Mouse (Mus musculus): ENCODE measurements at regions not wholly inside any gene's neighbourhood (a gene's known extent, or its start where the extent isn't known, plus 50 kb on each side); places are given as distances from the start of the nearest gene placed in this dataset.

- H3K9ac ChIP-seq (replicated peaks; ENCODE audit: low read length), result no peak overlapping the region
- H3K4me1 ChIP-seq (ENCODE audit: control insufficient read depth, insufficient read depth, low read length), result no peaks in the 10 kb centered on the region
- H3K27me3 ChIP-seq (ENCODE audit: control insufficient read depth, insufficient read depth, low read length), result no peaks in the 10 kb centered on the region
- H3K36me3 ChIP-seq (replicated peaks; ENCODE audit: control insufficient read depth, insufficient read depth, low read depth, low read length), result no peaks in the 10 kb centered on the region
- ATAC-seq (replicated peaks; ENCODE audit: insufficient number of reproducible peaks, low FRiP score, low TSS enrichment, low read depth), result no peak
- 46% methylated on average over 4 of the region's 4 CpGs for WGBS
- H3K4me2 ChIP-seq (ENCODE audit: low read depth, low read length), result no peak overlapping the region
- H3K4me3 ChIP-seq (ENCODE audit: low read depth, low read length), result no peak overlapping the region
- H3K9me3 ChIP-seq (replicated peaks; ENCODE audit: control insufficient read depth, low read length), result no peaks in the 10 kb centered on the region
- H3K27ac ChIP-seq (replicated peaks; ENCODE audit: low read depth, low read length), result no peak overlapping the region
- no peak for DNase-seq (ENCODE audit: low spot score)
These were observed 230.5 kb upstream of the Rgma start for GRCm38 (mm10) chr7:73144846-73145245.

GRCm38 (mm10) chr7:73147251-73147650 lies 228.1 kb upstream of the Rgma start:
- no peak for ATAC-seq (replicated peaks; ENCODE audit: insufficient number of reproducible peaks, low FRiP score, low TSS enrichment, low read depth)
- H3K27ac ChIP-seq (replicated peaks; ENCODE audit: low read depth, low read length), result no peak overlapping the region

GRCm38 (mm10) chr7:73150436-73150835 lies 224.9 kb upstream of the Rgma start:
- Histone ChIP-seq H3K9ac (replicated peaks; ENCODE audit: low read length) (no peak overlapping the region), H3K9me3 (replicated peaks; ENCODE audit: control insufficient read depth, low read length) (no peaks in the 10 kb centered on the region), H3K4me2 (ENCODE audit: low read depth, low read length) (no peak overlapping the region), H3K4me3 (ENCODE audit: low read depth, low read length) (no peak overlapping the region), H3K36me3 (replicated peaks; ENCODE audit: control insufficient read depth, insufficient read depth, low read depth, low read length) (no peaks in the 10 kb centered on the region), H3K27me3 (ENCODE audit: control insufficient read depth, insufficient read depth, low read length) (no peaks in the 10 kb centered on the region), H3K27ac (replicated peaks; ENCODE audit: low read depth, low read length) (no peak overlapping the region), H3K4me1 (ENCODE audit: control insufficient read depth, insufficient read depth, low read length) (0 out of 2 replicates have a peak, but pooled peaks cover 2% of the 10 kb centered on the region)
- 73% methylated on average over 7 of the region's 7 CpGs for WGBS
- no peak for DNase-seq (ENCODE audit: low spot score)
- no peak for ATAC-seq (replicated peaks; ENCODE audit: insufficient number of reproducible peaks, low FRiP score, low TSS enrichment, low read depth)

More at GRCm38 (mm10) chr7:73147251-73147650, 228.1 kb upstream of the Rgma start:
- H3K9ac ChIP-seq (replicated peaks; ENCODE audit: low read length), result no peak overlapping the region
- no peaks in the 10 kb centered on the region for H3K4me1 ChIP-seq (ENCODE audit: control insufficient read depth, insufficient read depth, low read length)
- H3K9me3 ChIP-seq (replicated peaks; ENCODE audit: control insufficient read depth, low read length), result no peaks in the 10 kb centered on the region
- H3K4me2 ChIP-seq (ENCODE audit: low read depth, low read length), result no peak overlapping the region
- no peak for DNase-seq (ENCODE audit: low spot score)
- H3K27me3 ChIP-seq (ENCODE audit: control insufficient read depth, insufficient read depth, low read length), result no peaks in the 10 kb centered on the region
- no peak overlapping the region for H3K4me3 ChIP-seq (ENCODE audit: low read depth, low read length)
- no peaks in the 10 kb centered on the region for H3K36me3 ChIP-seq (replicated peaks; ENCODE audit: control insufficient read depth, insufficient read depth, low read depth, low read length)

- 31% methylated on average over 13 of the region's 15 CpGs for WGBS
- no peak overlapping the region for H3K9ac ChIP-seq (replicated peaks; ENCODE audit: low read length)
- no peaks in the 10 kb centered on the region for H3K27me3 ChIP-seq (ENCODE audit: control insufficient read depth, insufficient read depth, low read length)
- ATAC-seq (replicated peaks; ENCODE audit: insufficient number of reproducible peaks, low FRiP score, low TSS enrichment, low read depth) (no peak; the same call in 1 of the 2 replicates), DNase-seq (ENCODE audit: low spot score) (peak; percentile 49)
- H3K4me2 ChIP-seq (ENCODE audit: low read depth, low read length), result no peak overlapping the region
- no peak overlapping the region for H3K4me3 ChIP-seq (ENCODE audit: low read depth, low read length)
- H3K36me3 ChIP-seq (replicated peaks; ENCODE audit: control insufficient read depth, insufficient read depth, low read depth, low read length), result no peaks in the 10 kb centered on the region
- H3K4me1 ChIP-seq (ENCODE audit: control insufficient read depth, insufficient read depth, low read length), result 0 out of 2 replicates have a peak, but pooled peaks cover 2% of the 10 kb centered on the region
- H3K9me3 ChIP-seq (replicated peaks; ENCODE audit: control insufficient read depth, low read length), result no peaks in the 10 kb centered on the region
- no peak overlapping the region for H3K27ac ChIP-seq (replicated peaks; ENCODE audit: low read depth, low read length)
These were observed 223.5 kb upstream of the Rgma start for GRCm38 (mm10) chr7:73151586-73152467.

GRCm38 (mm10) chr7:73153668-73154067 lies 221.6 kb upstream of the Rgma start:
- H3K4me2 ChIP-seq (ENCODE audit: low read depth, low read length), result no peak overlapping the region
- ATAC-seq (replicated peaks; ENCODE audit: insufficient number of reproducible peaks, low FRiP score, low TSS enrichment, low read depth) (no peak), DNase-seq (ENCODE audit: low spot score) (no peak)
- no peak overlapping the region for H3K27ac ChIP-seq (replicated peaks; ENCODE audit: low read depth, low read length)
- H3K9ac ChIP-seq (replicated peaks; ENCODE audit: low read length), result no peak overlapping the region
- H3K9me3 ChIP-seq (replicated peaks; ENCODE audit: control insufficient read depth, low read length), result no peaks in the 10 kb centered on the region
- WGBS, result 94% methylated on average over 1 of the region's 1 CpGs
- no peaks in the 10 kb centered on the region for H3K27me3 ChIP-seq (ENCODE audit: control insufficient read depth, insufficient read depth, low read length)
- H3K4me3 ChIP-seq (ENCODE audit: low read depth, low read length), result no peak overlapping the region
- H3K4me1 ChIP-seq (ENCODE audit: control insufficient read depth, insufficient read depth, low read length), result 0 out of 2 replicates have a peak, but pooled peaks cover 2% of the 10 kb centered on the region
- no peaks in the 10 kb centered on the region for H3K36me3 ChIP-seq (replicated peaks; ENCODE audit: control insufficient read depth, insufficient read depth, low read depth, low read length)

GRCm38 (mm10) chr7:73158833-73159232 lies 216.5 kb upstream of the Rgma start:
- Histone ChIP-seq H3K27me3 (ENCODE audit: control insufficient read depth, insufficient read depth, low read length) (no peaks in the 10 kb centered on the region), H3K36me3 (replicated peaks; ENCODE audit: control insufficient read depth, insufficient read depth, low read depth, low read length) (no peaks in the 10 kb centered on the region), H3K9ac (replicated peaks; ENCODE audit: low read length) (no peak overlapping the region), H3K4me1 (ENCODE audit: control insufficient read depth, insufficient read depth, low read length) (0 out of 2 replicates have a peak, but pooled peaks cover 2% of the 10 kb centered on the region), H3K4me2 (ENCODE audit: low read depth, low read length) (no peak overlapping the region), H3K9me3 (replicated peaks; ENCODE audit: control insufficient read depth, low read length) (no peaks in the 10 kb centered on the region), H3K27ac (replicated peaks; ENCODE audit: low read depth, low read length) (no peak overlapping the region), H3K4me3 (ENCODE audit: low read depth, low read length) (no peak overlapping the region)
- WGBS, result 92% methylated on average over 5 of the region's 5 CpGs
- DNase-seq (ENCODE audit: low spot score) (no peak), ATAC-seq (replicated peaks; ENCODE audit: insufficient number of reproducible peaks, low FRiP score, low TSS enrichment, low read depth) (no peak)

GRCm38 (mm10) chr7:73160968-73161367 lies 214.3 kb upstream of the Rgma start:
- Histone ChIP-seq H3K27ac (replicated peaks; ENCODE audit: low read depth, low read length) (no peak overlapping the region), H3K27me3 (ENCODE audit: control insufficient read depth, insufficient read depth, low read length) (no peaks in the 10 kb centered on the region), H3K9me3 (replicated peaks; ENCODE audit: control insufficient read depth, low read length) (no peaks in the 10 kb centered on the region), H3K9ac (replicated peaks; ENCODE audit: low read length) (no peak overlapping the region), H3K4me1 (ENCODE audit: control insufficient read depth, insufficient read depth, low read length) (no peaks in the 10 kb centered on the region), H3K4me2 (ENCODE audit: low read depth, low read length) (no peak overlapping the region), H3K4me3 (ENCODE audit: low read depth, low read length) (no peak overlapping the region), H3K36me3 (replicated peaks; ENCODE audit: control insufficient read depth, insufficient read depth, low read depth, low read length) (no peaks in the 10 kb centered on the region)
- no peak for DNase-seq (ENCODE audit: low spot score)
- ATAC-seq (replicated peaks; ENCODE audit: insufficient number of reproducible peaks, low FRiP score, low TSS enrichment, low read depth), result no peak
- WGBS, result 78% methylated on average over 8 of the region's 8 CpGs

- H3K9ac ChIP-seq (replicated peaks; ENCODE audit: low read length), result no peak overlapping the region
- WGBS, result 33% methylated on average over 5 of the region's 5 CpGs
- H3K4me2 ChIP-seq (ENCODE audit: low read depth, low read length), result no peak overlapping the region
- no peaks in the 10 kb centered on the region for H3K27me3 ChIP-seq (ENCODE audit: control insufficient read depth, insufficient read depth, low read length)
- H3K4me1 ChIP-seq (ENCODE audit: control insufficient read depth, insufficient read depth, low read length), result no peaks in the 10 kb centered on the region
- ATAC-seq (replicated peaks; ENCODE audit: insufficient number of reproducible peaks, low FRiP score, low TSS enrichment, low read depth) (no peak), DNase-seq (ENCODE audit: low spot score) (peak; percentile 56)
- no peaks in the 10 kb centered on the region for H3K36me3 ChIP-seq (replicated peaks; ENCODE audit: control insufficient read depth, insufficient read depth, low read depth, low read length)
- H3K4me3 ChIP-seq (ENCODE audit: low read depth, low read length), result no peak overlapping the region
- no peaks in the 10 kb centered on the region for H3K9me3 ChIP-seq (replicated peaks; ENCODE audit: control insufficient read depth, low read length)
- H3K27ac ChIP-seq (replicated peaks; ENCODE audit: low read depth, low read length), result no peak overlapping the region
These were observed 211.6 kb upstream of the Rgma start for GRCm38 (mm10) chr7:73163687-73164086.

All from embryonic facial prominence, embryonic 11.5 days (tissue).